Mouse (Mus musculus) small intestine, adult 2 months (tissue): ENCODE results near the gene Gm28539. TPM values are rescaled to one million over a fixed set of nuclear protein-coding genes. Genes with fewer than 3 reads are reported as not detected.

Source experiments
- H3K27ac ChIP-seq: fragments of 200-500 bp; 2 replicates; pipeline ENCODE4 v1.5.1; 2012; ENCODE audit warnings: low read depth, low read length, control low read depth, inconsistent platforms; ENCODE audit not compliant: insufficient read depth
- H3K27me3 ChIP-seq: fragments of 200-500 bp; 2 replicates; pipeline ENCODE4 v1.6.1; 2012; ENCODE audit warnings: mild to moderate bottlenecking, moderate library complexity, low read length, inconsistent platforms; ENCODE audit not compliant: control insufficient read depth, insufficient read depth
- H3K36me3 ChIP-seq: fragments of 200-500 bp; 2 replicates; pipeline ENCODE4 v1.6.1; 2012; ENCODE audit warnings: mild to moderate bottlenecking, low read length, control low read depth, inconsistent platforms; ENCODE audit not compliant: control insufficient read depth, insufficient read depth
- H3K4me1 ChIP-seq: fragments of 200-500 bp; 2 replicates; pipeline ENCODE4 v1.6.1; 2012; ENCODE audit warnings: low read length, inconsistent platforms, mixed read lengths; ENCODE audit not compliant: control insufficient read depth, insufficient read depth, insufficient read length
- H3K4me3 ChIP-seq: fragments of 200-500 bp; 2 replicates; pipeline ENCODE4 v1.5.1; 2012; ENCODE audit warnings: low read depth, mild to moderate bottlenecking, control low read depth, inconsistent platforms, low read length, moderate library complexity
- CTCF ChIP-seq: fragments of 200-500 bp; IDR thresholded peaks from 2 replicates; pipeline ENCODE4 v1.5.1; 2012; ENCODE audit warnings: low read depth, mild to moderate bottlenecking, control low read depth, inconsistent platforms, low read length, moderate library complexity, mixed read lengths; ENCODE audit not compliant: insufficient replicate concordance, insufficient read length; ENCODE audit errors: extremely low read depth
- POLR2A ChIP-seq: fragments of 200-500 bp; IDR thresholded peaks from 2 replicates; pipeline ENCODE4 v1.6.1; 2012; ENCODE audit warnings: low read depth, mild to moderate bottlenecking, control low read depth, inconsistent platforms, low read length, moderate library complexity
- WGBS: fragments of 180-500 bp; shearing (Covaris S2); methylation state at CpG from one replicate; pipeline ENCODE4 v1.1.7; 2018; 5-methylcytosine and 5-hydroxymethylcytosine counted together
- polyA plus RNA-seq: library from polyadenylated mRNA; depleted of rRNA; stranded (reverse); fragments of >200 nt; gene quantifications from 2 replicates; pipeline ENCODE4 v1.2.3, GENCODE M21; 2012; rRNA removed

The Gm28539 gene
- polyA plus RNA-seq, 1 experiment, result not detected

DNA sequence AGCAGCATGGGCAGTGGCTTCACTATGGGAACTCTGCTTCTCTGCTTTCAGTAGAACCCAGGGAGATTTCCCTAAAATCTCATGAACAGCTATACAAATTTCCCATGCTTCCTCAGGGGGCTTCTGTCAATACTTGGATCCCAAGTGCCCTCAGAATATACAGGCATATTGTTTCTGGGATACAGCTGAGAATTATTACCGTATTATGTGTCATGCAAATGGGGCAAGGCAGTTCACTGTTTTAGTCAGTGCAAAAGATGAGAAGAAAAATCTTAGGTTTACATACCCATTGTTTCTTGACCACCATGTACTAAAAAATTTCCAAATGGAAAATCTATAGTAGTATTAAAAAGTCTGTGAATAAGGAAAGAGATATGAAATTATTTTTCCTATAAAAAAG, 167.4 kb downstream of the Gm28539 start:
- H3K4me3 ChIP-seq, result no peak overlapping the region
- WGBS, result 89% methylated on average over 1 of the region's 1 CpGs
- TF ChIP-seq POLR2A, result no peak
- no peak for TF ChIP-seq CTCF
- no peak overlapping the region for H3K27ac ChIP-seq
- H3K27me3 ChIP-seq, result no peaks in the 10 kb centered on the region
- H3K36me3 ChIP-seq, result no peaks in the 10 kb centered on the region
- no peaks in the 10 kb centered on the region for H3K4me1 ChIP-seq

DNA sequence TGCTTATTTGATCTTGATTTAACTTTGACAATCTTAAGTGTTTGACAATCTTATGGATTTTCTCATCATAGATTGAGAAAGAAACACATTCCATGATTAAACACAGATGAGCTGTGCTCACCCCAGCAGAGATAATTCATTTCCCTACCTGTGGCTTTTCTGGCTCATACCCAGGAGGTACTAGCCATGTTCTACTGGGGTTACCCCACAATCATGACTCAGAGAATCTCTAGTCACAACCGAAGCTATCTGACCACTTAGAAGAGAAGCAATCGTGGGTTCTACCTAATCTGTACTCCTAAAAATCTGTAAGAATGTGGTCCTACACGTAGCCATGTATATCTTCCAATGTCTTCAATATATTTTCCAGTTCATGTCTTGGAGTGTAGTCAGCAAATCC, 168.9 kb downstream of the Gm28539 start:
- no peaks in the 10 kb centered on the region for H3K36me3 ChIP-seq
- H3K4me3 ChIP-seq, result no peak overlapping the region
- no peak overlapping the region for H3K27ac ChIP-seq
- no peaks in the 10 kb centered on the region for H3K4me1 ChIP-seq
- WGBS, result 59% methylated on average over 3 of the region's 3 CpGs
- H3K27me3 ChIP-seq, result no peaks in the 10 kb centered on the region
- TF ChIP-seq POLR2A (no peak), CTCF (no peak)

Other genes with a start within 250 kb of the Gm28539 start
- 2.6 and 8.3 TPM in 2 replicates for gene Tbx1, start 245.9 kb upstream of the Gm28539 start, polyA plus RNA-seq
- 35.8 and 580 TPM in 2 replicates for gene Gp1bb, start 214.2 kb upstream of the Gm28539 start, polyA plus RNA-seq
- 22.7 and 156 TPM in 2 replicates for gene Gm49601, start 210.2 kb upstream of the Gm28539 start, polyA plus RNA-seq
- gene Sept5, start 206.6 kb upstream of the Gm28539 start, polyA plus RNA-seq, result 64.1 and 381 TPM in 2 replicates
- 14.1 and 24.9 TPM in 2 replicates for gene Cldn5, start 59.7 kb upstream of the Gm28539 start, polyA plus RNA-seq
- gene Ufd1, start 24.8 kb upstream of the Gm28539 start, polyA plus RNA-seq, result 7.0 and 11.4 TPM in 2 replicates
- gene Cdc45, start 24.6 kb upstream of the Gm28539 start, polyA plus RNA-seq, result 4.3 and 6.6 TPM in 2 replicates
- gene 2510002D24Rik, start within 50 bp of the Gm28539 start, polyA plus RNA-seq, result 33.6 and 49.8 TPM in 2 replicates
- gene Mrpl40, start 40.3 kb downstream of the Gm28539 start, polyA plus RNA-seq, result 6.9 and 8.2 TPM in 2 replicates
- gene Hira, start 40.5 kb downstream of the Gm28539 start, polyA plus RNA-seq, result 22.5 and 49.3 TPM in 2 replicates